Mouse (Mus musculus): Measurements from ENCODE around the gene Tcf7l2. TPM values are rescaled to one million over a fixed set of nuclear protein-coding genes. Genes with fewer than 3 reads are reported as not detected.

The Tcf7l2 gene
- total RNA-seq, 1 experiment from 2014 or later: 2.1 TPM

GRCm38 (mm10) chr19:55886536-55886935 lies 144.9 kb downstream of the Tcf7l2 start:
- ATAC-seq (replicated peaks; ENCODE audit: low read depth, poor library complexity, severe bottlenecking): no peak

GRCm38 (mm10) chr19:55891692-55892183 lies 150.1 kb downstream of the Tcf7l2 start:
- ATAC-seq (replicated peaks; ENCODE audit: low read depth, poor library complexity, severe bottlenecking): no peak

GRCm38 (mm10) chr19:55893557-55893956 lies 151.9 kb downstream of the Tcf7l2 start:
- no peak for ATAC-seq (replicated peaks; ENCODE audit: low read depth, poor library complexity, severe bottlenecking)

GRCm38 (mm10) chr19:55894396-55894795 lies 152.8 kb downstream of the Tcf7l2 start:
- no peak for ATAC-seq (replicated peaks; ENCODE audit: low read depth, poor library complexity, severe bottlenecking)

GRCm38 (mm10) chr19:55895317-55895716 lies 153.7 kb downstream of the Tcf7l2 start:
- peak; percentile 73 for ATAC-seq (replicated peaks; ENCODE audit: low read depth, poor library complexity, severe bottlenecking)

GRCm38 (mm10) chr19:55895807-55896420 lies 154.3 kb downstream of the Tcf7l2 start:
- ATAC-seq (replicated peaks; ENCODE audit: low read depth, poor library complexity, severe bottlenecking): no peak

GRCm38 (mm10) chr19:55896629-55897028 lies 155.0 kb downstream of the Tcf7l2 start:
- no peak for ATAC-seq (replicated peaks; ENCODE audit: low read depth, poor library complexity, severe bottlenecking)

- ATAC-seq (replicated peaks; ENCODE audit: low read depth, poor library complexity, severe bottlenecking): no peak
Observed at GRCm38 (mm10) chr19:55902573-55903385, 161.2 kb downstream of the Tcf7l2 start.

GRCm38 (mm10) chr19:55909039-55909438 lies 167.4 kb downstream of the Tcf7l2 start:
- ATAC-seq (replicated peaks; ENCODE audit: low read depth, poor library complexity, severe bottlenecking): peak; percentile 59; the same call in 1 of the 2 replicates

- no peak for ATAC-seq (replicated peaks; ENCODE audit: low read depth, poor library complexity, severe bottlenecking)
Observed at GRCm38 (mm10) chr19:55911941-55912340, 170.3 kb downstream of the Tcf7l2 start.

GRCm38 (mm10) chr19:55912813-55913212 lies 171.2 kb downstream of the Tcf7l2 start:
- no peak for ATAC-seq (replicated peaks; ENCODE audit: low read depth, poor library complexity, severe bottlenecking)

- ATAC-seq (replicated peaks; ENCODE audit: low read depth, poor library complexity, severe bottlenecking): no peak
Observed at GRCm38 (mm10) chr19:55913585-55913984, 172.0 kb downstream of the Tcf7l2 start.

GRCm38 (mm10) chr19:55914614-55915211 lies 173.1 kb downstream of the Tcf7l2 start:
- ATAC-seq (replicated peaks; ENCODE audit: low read depth, poor library complexity, severe bottlenecking): no peak

GRCm38 (mm10) chr19:55915506-55915905 lies 173.9 kb downstream of the Tcf7l2 start:
- ATAC-seq (replicated peaks; ENCODE audit: low read depth, poor library complexity, severe bottlenecking): peak; percentile 92

GRCm38 (mm10) chr19:55916211-55916610 lies 174.6 kb downstream of the Tcf7l2 start:
- no peak for ATAC-seq (replicated peaks; ENCODE audit: low read depth, poor library complexity, severe bottlenecking)

GRCm38 (mm10) chr19:55923789-55924426 lies 182.3 kb downstream of the Tcf7l2 start:
- no peak for ATAC-seq (replicated peaks; ENCODE audit: low read depth, poor library complexity, severe bottlenecking)

GRCm38 (mm10) chr19:55924800-55925199 lies 183.2 kb downstream of the Tcf7l2 start:
- ATAC-seq (replicated peaks; ENCODE audit: low read depth, poor library complexity, severe bottlenecking): no peak

- peak; percentile 78 for ATAC-seq (replicated peaks; ENCODE audit: low read depth, poor library complexity, severe bottlenecking)
Observed at GRCm38 (mm10) chr19:55925425-55925803, 183.8 kb downstream of the Tcf7l2 start.

- no peak for ATAC-seq (replicated peaks; ENCODE audit: low read depth, poor library complexity, severe bottlenecking)
Observed at GRCm38 (mm10) chr19:55925804-55926521, 184.3 kb downstream of the Tcf7l2 start.
